Comparison of ENCODE assay signal across 8 mouse cellular contexts in genomic region chr11:70220731-70221602, GRCm38 (mm10). TPM values are rescaled to one million over a fixed set of nuclear protein-coding genes. Genes with fewer than 3 reads are reported as not detected.
DNase-seq lines count a peak whose midpoint lies in the region; ATAC-seq and TF ChIP-seq lines count a peak whose summit lies in the region.

TSS of gene Slc16a13 (minus strand) at chr11:70221064.

- WGBS in hindbrain, embryonic 10.5 days = under 1% methylated on average over 28 of the region's 28 CpGs
- under 1% methylated on average over 28 of the region's 28 CpGs for WGBS in lung, embryonic 15.5 days
- 1% methylated on average over 28 of the region's 28 CpGs for WGBS in olfactory bulb, adult 2 months
- 0% methylated on average over 28 of the region's 28 CpGs for WGBS in thymus, adult 2 months

- peak; percentile 97 for DNase-seq in Muller cell, postnatal 12 days (ENCODE audit: inconsistent ontology term)
- DNase-seq in cerebellum, adult 9-10 months = peak; percentile 99
- peak; percentile 95 for DNase-seq in hindbrain, embryonic 10.5 days (ENCODE audit: low spot score)
- peak; percentile 91 for DNase-seq in layer of hippocampus, adult 9-10 months (ENCODE audit: low spot score)
- peak; percentile 89 for DNase-seq in thymus, adult 2 months

- H3K9ac ChIP-seq in lung, embryonic 15.5 days = peak within 1 kb of the TSS; percentile 54

- TF ChIP-seq POLR2A in olfactory bulb, adult 2 months (IDR thresholded peaks at IDR 0.05; ENCODE audit: insufficient read depth, low read depth, low read length) = peak; percentile 83; the same call in 1 of the 2 replicates
- TF ChIP-seq POLR2A in thymus, adult 2 months (IDR thresholded peaks at IDR 0.05; ENCODE audit: control insufficient read depth, extremely low read depth, insufficient read depth, low read length, poor library complexity) = peak; percentile 11; the same call in 1 of the 2 replicates

- H3K4me1 ChIP-seq in hindbrain, embryonic 10.5 days (replicated peaks) = peaks cover 44% of the 10 kb centered on the region
- H3K4me1 ChIP-seq in lung, embryonic 15.5 days = peaks cover 13% of the 10 kb centered on the region; the same call in 1 of the 2 replicates
- peaks cover 18% of the 10 kb centered on the region for H3K4me1 ChIP-seq in olfactory bulb, adult 2 months (ENCODE audit: control insufficient read depth, insufficient read depth, low read length)
- H3K4me1 ChIP-seq in thymus, adult 2 months (replicated peaks; ENCODE audit: control insufficient read depth, insufficient read depth, low read length) = peaks cover 20% of the 10 kb centered on the region

- H3K4me2 ChIP-seq in lung, embryonic 15.5 days = peak within 1 kb of the TSS; percentile 96

- H3K4me3 ChIP-seq in hindbrain, embryonic 10.5 days = peak within 1 kb of the TSS; percentile 73
- peak within 1 kb of the TSS; percentile 48 for H3K4me3 ChIP-seq in lung, embryonic 15.5 days
- peak within 1 kb of the TSS; percentile 67 for H3K4me3 ChIP-seq in olfactory bulb, adult 2 months (ENCODE audit: insufficient read depth, low read depth, low read length)
- peak within 1 kb of the TSS; percentile 51 for H3K4me3 ChIP-seq in thymus, adult 2 months (ENCODE audit: control insufficient read depth, insufficient read depth, low read length)

- peaks cover 22% of the 10 kb centered on the region for H3K36me3 ChIP-seq in hindbrain, embryonic 10.5 days
- no peaks in the 10 kb centered on the region for H3K36me3 ChIP-seq in lung, embryonic 15.5 days
- no peaks in the 10 kb centered on the region for H3K36me3 ChIP-seq in thymus, adult 2 months (ENCODE audit: control insufficient read depth, insufficient read depth, low read length)

- peak; percentile 84 for ATAC-seq in frontal cortex, adult (ENCODE audit: low TSS enrichment)
- peak; percentile 92 for ATAC-seq in lung, embryonic 15.5 days (ENCODE audit: borderline replicate concordance, extremely low read depth, low FRiP score, low TSS enrichment)

- peaks cover 67% of the 10 kb centered on the region for H3K27me3 ChIP-seq in hindbrain, embryonic 10.5 days (ENCODE audit: insufficient read depth, poor library complexity, severe bottlenecking)
- H3K27me3 ChIP-seq in lung, embryonic 15.5 days = peaks cover 19% of the 10 kb centered on the region
- H3K27me3 ChIP-seq in thymus, adult 2 months (ENCODE audit: control insufficient read depth, insufficient read depth, low read length) = no peaks in the 10 kb centered on the region; the same call in 1 of the 2 replicates

- no peak for TF ChIP-seq CTCF in olfactory bulb, adult 2 months (IDR thresholded peaks at IDR 0.05; ENCODE audit: insufficient read depth, low read depth, low read length)
- no peak for TF ChIP-seq CTCF in thymus, adult 2 months (IDR thresholded peaks at IDR 0.05; ENCODE audit: borderline replicate concordance, control insufficient read depth, extremely low read depth, insufficient read depth, low read length, poor library complexity)

- H3K27ac ChIP-seq in hindbrain, embryonic 10.5 days = peak within 1 kb of the TSS; percentile 93
- H3K27ac ChIP-seq in lung, embryonic 15.5 days = peak within 1 kb of the TSS; percentile 79
- peak within 1 kb of the TSS; percentile 72 for H3K27ac ChIP-seq in olfactory bulb, adult 2 months (ENCODE audit: insufficient read depth, low read depth, low read length)
- H3K27ac ChIP-seq in thymus, adult 2 months (ENCODE audit: control insufficient read depth, insufficient read depth, low read length) = no peak within 1 kb of the TSS

- H3K9me3 ChIP-seq in hindbrain, embryonic 10.5 days = no peaks in the 10 kb centered on the region
- H3K9me3 ChIP-seq in lung, embryonic 15.5 days = no peaks in the 10 kb centered on the region

RNA-seq across cellular contexts. Expression of gene Slc16a13, which starts in this region (rescaled TPM):
- polyA plus RNA-seq in hindbrain, embryonic 10.5 days (2016; fragmentation: Nextera tagmentation; extraction: Ambion mirVana) = 15.7 and 18.0 TPM in 2 replicates
- polyA plus RNA-seq in lung, embryonic 15.5 days (2015; fragmentation: Nextera tagmentation; extraction: Ambion mirVana) = 5.5 and 6.0 TPM in 2 replicates
- polyA plus RNA-seq in olfactory bulb, adult 2 months (2012; ENCODE audit: insufficient read depth, insufficient read length, low replicate concordance, missing spikeins) = not detected in 2 replicates
- 2.9 and 6.1 TPM in 2 replicates for polyA plus RNA-seq in thymus, adult 2 months (2012; rRNA removed)
